Mouse (Mus musculus): ENCODE measurements at regions not wholly inside any gene's neighbourhood (a gene's known extent, or its start where the extent isn't known, plus 50 kb on each side); places are given as distances from the start of the nearest gene placed in this dataset.

GRCm38 (mm10) chr19:35278395-35278794 is 356.2 kb downstream of the Kif20b start:
- no peak for ATAC-seq

- ATAC-seq = no peak
Measured at GRCm38 (mm10) chr19:35282775-35283447, 360.8 kb downstream of the Kif20b start.

GRCm38 (mm10) chr19:35298846-35299245 is 376.7 kb downstream of the Kif20b start:
- no peak for ATAC-seq

- ATAC-seq = no peak
Measured at GRCm38 (mm10) chr19:35302723-35303270, 380.6 kb downstream of the Kif20b start.

Data from CD4-positive, CD25-positive, alpha-beta regulatory T cell, adult 4 months (primary cell).